Mouse (Mus musculus): ENCODE measurements around the gene Notch2.

Gene Notch2

GRCm38 (mm10) chr3:97993920-97994545 is 19.3 kb upstream of the Notch2 start:
- DNase-seq (ENCODE audit: low read depth, low spot score), result no peak

- DNase-seq (ENCODE audit: low read depth, low spot score), result no peak
Observed at GRCm38 (mm10) chr3:97994818-97995217, 18.5 kb upstream of the Notch2 start.

- no peak for DNase-seq (ENCODE audit: low read depth, low spot score)
Observed at GRCm38 (mm10) chr3:97998349-97998748, 15.0 kb upstream of the Notch2 start.

- DNase-seq (ENCODE audit: low read depth, low spot score), result no peak
Observed at GRCm38 (mm10) chr3:98003558-98003957, 9.8 kb upstream of the Notch2 start.

- DNase-seq (ENCODE audit: low read depth, low spot score), result no peak
Observed at GRCm38 (mm10) chr3:98004231-98004630, 9.1 kb upstream of the Notch2 start.

GRCm38 (mm10) chr3:98005306-98005705 is 8.0 kb upstream of the Notch2 start:
- no peak for DNase-seq (ENCODE audit: low read depth, low spot score)

GRCm38 (mm10) chr3:98006046-98006691 is 7.2 kb upstream of the Notch2 start:
- DNase-seq (ENCODE audit: low read depth, low spot score), result no peak

- DNase-seq (ENCODE audit: low read depth, low spot score), result no peak
Observed at GRCm38 (mm10) chr3:98006973-98007372, 6.4 kb upstream of the Notch2 start.

- no peak for DNase-seq (ENCODE audit: low read depth, low spot score)
Observed at GRCm38 (mm10) chr3:98008143-98008542, 5.2 kb upstream of the Notch2 start.

- DNase-seq (ENCODE audit: low read depth, low spot score), result no peak
Observed at GRCm38 (mm10) chr3:98009190-98009840, 4.0 kb upstream of the Notch2 start.

- no peak for DNase-seq (ENCODE audit: low read depth, low spot score)
Observed at GRCm38 (mm10) chr3:98013086-98013400, 284 bp upstream of the Notch2 start.

GRCm38 (mm10) chr3:98015205-98016171 is 2.2 kb downstream of the Notch2 start:
- no peak for DNase-seq (ENCODE audit: low read depth, low spot score)

- no peak for DNase-seq (ENCODE audit: low read depth, low spot score)
Observed at GRCm38 (mm10) chr3:98016901-98017591, 3.7 kb downstream of the Notch2 start.

GRCm38 (mm10) chr3:98018187-98018586 is 4.9 kb downstream of the Notch2 start:
- no peak for DNase-seq (ENCODE audit: low read depth, low spot score)

- DNase-seq (ENCODE audit: low read depth, low spot score), result no peak
Observed at GRCm38 (mm10) chr3:98020431-98021229, 7.3 kb downstream of the Notch2 start.

GRCm38 (mm10) chr3:98024288-98024848 is 11.0 kb downstream of the Notch2 start:
- peak; percentile 79 for DNase-seq (ENCODE audit: low read depth, low spot score)

GRCm38 (mm10) chr3:98025521-98025920 is 12.2 kb downstream of the Notch2 start:
- no peak for DNase-seq (ENCODE audit: low read depth, low spot score)

- DNase-seq (ENCODE audit: low read depth, low spot score), result peak; percentile 43
Observed at GRCm38 (mm10) chr3:98025921-98026880, 12.9 kb downstream of the Notch2 start.

- DNase-seq (ENCODE audit: low read depth, low spot score), result no peak
Observed at GRCm38 (mm10) chr3:98027371-98027774, 14.0 kb downstream of the Notch2 start.

Measured in mesoderm, embryonic 11.5 days (tissue).